ENCODE assay signal across 8 mouse cellular contexts in the genomic region with DNA sequence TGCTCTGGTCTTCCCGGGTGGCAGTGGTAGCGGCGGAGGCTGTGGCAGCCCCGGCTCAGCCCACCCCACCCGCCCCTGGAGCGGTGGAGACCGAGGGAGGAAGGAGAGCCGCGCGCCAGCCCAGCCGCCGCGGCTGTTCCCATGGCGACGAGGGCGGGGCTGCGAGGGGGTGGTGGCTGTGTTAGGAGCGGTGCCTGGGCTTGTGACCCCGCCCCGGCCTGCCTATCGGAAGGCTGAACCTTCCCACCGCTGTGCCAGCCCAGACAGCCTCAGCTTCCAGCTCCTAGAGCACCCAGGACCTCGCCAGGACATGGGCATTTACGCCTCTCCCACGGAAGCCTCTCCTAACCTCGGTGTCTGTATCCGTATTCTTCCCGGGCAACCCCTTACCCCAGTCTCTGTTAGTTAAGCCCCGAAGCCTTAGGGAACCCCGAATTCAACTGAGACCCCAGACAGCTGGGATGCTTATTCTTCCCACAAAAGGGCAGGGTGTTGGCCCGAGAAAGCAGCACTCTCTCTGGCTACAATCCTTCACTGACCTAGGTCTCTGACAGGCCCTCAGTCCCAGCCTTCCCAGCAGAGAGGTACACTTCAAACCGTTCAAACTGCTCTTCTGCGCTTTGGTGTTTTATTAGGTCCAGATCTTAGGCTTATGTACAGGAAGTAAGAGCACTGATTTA. TPM values are rescaled to one million over a fixed set of nuclear protein-coding genes. Genes with fewer than 3 reads are reported as not detected.
DNase-seq lines count a peak whose midpoint lies in the region; ATAC-seq lines count a peak whose summit lies in the region.

Ctxn1 (minus strand) TSS at position 150 of the 680 bp plus-strand sequence.

- H3K4me3 ChIP-seq in hindbrain, embryonic 14.5 days (replicated peaks; ENCODE audit: low read length): peak within 1 kb of the TSS; percentile 53

- H3K27me3 ChIP-seq in hindbrain, embryonic 14.5 days (ENCODE audit: control insufficient read depth, insufficient read depth, low read length): no peaks in the 10 kb centered on the region

- peaks cover 74% of the 10 kb centered on the region for H3K36me3 ChIP-seq in hindbrain, embryonic 14.5 days (replicated peaks; ENCODE audit: control insufficient read depth, insufficient read depth)

- peak within 1 kb of the TSS; percentile 75 for H3K9ac ChIP-seq in hindbrain, embryonic 14.5 days

- peak within 1 kb of the TSS; percentile 88 for H3K27ac ChIP-seq in hindbrain, embryonic 14.5 days

- 7% methylated on average over 28 of the region's 33 CpGs for WGBS in hindbrain, embryonic 14.5 days

- DNase-seq in WW6 (ENCODE audit: low read depth, low spot score): peak; percentile 93
- peak; percentile 71 to 87 for DNase-seq in cerebellum, postnatal 25 days
- peak; percentile 93 for DNase-seq in frontal cortex, postnatal 36 days (ENCODE audit: low spot score in 2 of 2)
- DNase-seq in hindbrain, embryonic 14.5 days (ENCODE audit: low spot score): peak; percentile 91
- DNase-seq in left cerebral cortex, adult 18-20 months (ENCODE audit: low spot score in 2 of 2): peak; percentile 95
- peak; percentile 96 to 97 for DNase-seq in lung, postnatal 4 days
- DNase-seq in retina, postnatal 7 days (ENCODE audit: low read depth, low spot score): peak; percentile 82
- DNase-seq in urinary bladder, adult 2 months (ENCODE audit: low spot score): peak; percentile 85

- ATAC-seq in hindbrain, embryonic 14.5 days (ENCODE audit: low FRiP score): peak; percentile 88

- H3K9me3 ChIP-seq in hindbrain, embryonic 14.5 days (ENCODE audit: control insufficient read depth, low read length): no peaks in the 10 kb centered on the region

- H3K4me1 ChIP-seq in hindbrain, embryonic 14.5 days (replicated peaks; ENCODE audit: control insufficient read depth, insufficient read depth, low read length): peaks cover 19% of the 10 kb centered on the region

- H3K4me2 ChIP-seq in hindbrain, embryonic 14.5 days (replicated peaks): peak within 1 kb of the TSS; percentile 61

RNA-seq across cellular contexts. Expression of gene Ctxn1, which starts in this region (rescaled TPM):
- 219 and 235 TPM in 2 replicates for polyA plus RNA-seq in hindbrain, embryonic 14.5 days (2014; fragmentation: Nextera tagmentation; extraction: Ambion mirVana)
- total RNA-seq in left cerebral cortex, adult 18-20 months (2021): 100 to 1,000 TPM; 519 to 574 TPM
- polyA plus RNA-seq in urinary bladder, adult 2 months (2012; rRNA removed): 98.2 and 133 TPM in 2 replicates

Comparison
In these comparisons a context has a peak if more than half of its experiments do, and no peak if none do; other contexts are left out.
1. Peak in every context shown above with its lines: DNase-seq, ATAC-seq, H3K4me3 ChIP-seq and H3K27ac ChIP-seq.